Comparison of ENCODE assay signal across 8 mouse cellular contexts in the genomic region with DNA sequence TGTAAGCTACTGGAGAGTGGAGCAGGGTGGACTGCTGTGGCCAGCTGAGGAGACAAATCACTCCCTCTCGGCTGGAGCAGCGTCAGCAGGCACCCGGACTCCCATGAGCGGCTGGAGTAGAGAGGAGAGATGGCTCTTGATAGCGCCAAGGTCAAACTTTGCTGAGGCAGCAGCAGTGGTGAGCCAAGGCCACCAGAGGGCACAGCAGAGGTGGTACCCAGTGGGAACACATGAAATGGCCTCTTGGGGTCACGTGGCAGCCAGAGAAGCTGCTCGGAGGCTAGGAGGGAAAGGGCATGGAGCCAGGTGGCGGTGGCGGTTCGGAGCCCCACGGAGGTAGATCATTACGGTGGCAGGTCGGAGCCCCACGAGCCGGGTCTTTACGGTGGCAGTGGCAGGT. TPM values are rescaled to one million over a fixed set of nuclear protein-coding genes. Genes with fewer than 3 reads are reported as not detected.
DNase-seq lines count a peak whose midpoint lies in the region; ATAC-seq lines count a peak whose summit lies in the region.

No protein-coding gene starts in this region.

- peaks cover 10% of the 10 kb centered on the region for H3K4me1 ChIP-seq in intestine, embryonic 15.5 days (replicated peaks)

- peak; percentile 79 for ATAC-seq in intestine, embryonic 15.5 days

- H3K27me3 ChIP-seq in intestine, embryonic 15.5 days (replicated peaks), result no peaks in the 10 kb centered on the region

- H3K4me3 ChIP-seq in intestine, embryonic 15.5 days (replicated peaks), result no peak overlapping the region

- 20% methylated on average over 16 of the region's 16 CpGs for WGBS in intestine, embryonic 15.5 days

- H3K27ac ChIP-seq in intestine, embryonic 15.5 days, result no peak overlapping the region

- DNase-seq in adrenal gland, adult 18-20 months (ENCODE audit: low spot score in 2 of 2), result peak; percentile 80 to 81
- DNase-seq in embryo, embryonic 11 days, result peak; percentile 87
- DNase-seq in gastrocnemius, postnatal 25 days, result peak; percentile 88
- peak; percentile 72 to 73 for DNase-seq in left cerebral cortex, postnatal 25 days (ENCODE audit: low spot score in 2 of 2)
- DNase-seq in mesoderm, embryonic 11.5 days (ENCODE audit: low read depth, low spot score), result peak; percentile 79
- DNase-seq in right cerebral cortex, postnatal 36 days (ENCODE audit: low spot score in 2 of 2), result peak; percentile 54 to 71
- peak; percentile 78 to 80 for DNase-seq in urinary bladder, postnatal 4 days (ENCODE audit: low spot score in 2 of 2)

- no peak overlapping the region for H3K9ac ChIP-seq in intestine, embryonic 15.5 days

- intact Hi-C loops in left cerebral cortex, postnatal 25 days (cut with DNase I), result loop anchor here (5.0 kb wide), 1 partner anchor 199 kb away; no protein-coding TSS in a partner anchor

- H3K36me3 ChIP-seq in intestine, embryonic 15.5 days, result no peaks in the 10 kb centered on the region

- peak overlapping the region; percentile 51 for H3K4me2 ChIP-seq in intestine, embryonic 15.5 days (replicated peaks)

- H3K9me3 ChIP-seq in intestine, embryonic 15.5 days, result no peaks in the 10 kb centered on the region

RNA-seq across cellular contexts. Expression of a gene that starts 12.8 kb away (rescaled TPM):
- total RNA-seq in adrenal gland, adult 18-20 months (2021), result 1 to 10 TPM; 1.2 to 2.0 TPM
- total RNA-seq in gastrocnemius, postnatal 25 days (2021), result under 1 TPM; 0.16 to 0.33 TPM
- polyA plus RNA-seq in intestine, embryonic 15.5 days (2015; fragmentation: Nextera tagmentation; extraction: Ambion mirVana), result 1.3 and 2.1 TPM in 2 replicates
- total RNA-seq in left cerebral cortex, postnatal 25 days (2021), result 10 to 100 TPM; 14.2 to 15.8 TPM

Comparison
In these comparisons a context has a peak if more than half of its experiments do, and no peak if none do; other contexts are left out.
1. RNA of a gene that starts 12.8 kb away (total RNA-seq): 14.2 to 15.8 TPM in left cerebral cortex, postnatal 25 days; 1.2 to 2.0 TPM in adrenal gland, adult 18-20 months and 0.16 to 0.33 TPM in gastrocnemius, postnatal 25 days; every median in the first group is over 4 times any median in the second.
2. Peak in every context shown above with its lines, with median percentiles within 50 percentile points of each other: DNase-seq.